ENCODE assay signal across 22 mouse cellular contexts in genomic region chr13:51960262-51960661, GRCm38 (mm10).
DNase-seq lines count a peak whose midpoint lies in the region; ATAC-seq and TF ChIP-seq lines count a peak whose summit lies in the region.
"Had no signal": no experiment of that assay in that cellular context is flagged by ENCODE, and none has a peak within 500 bp of the region (broad histone marks: within the 10 kb centered on the region; RNA-seq: fewer than 3 reads in every experiment).

No protein-coding gene starts in this region.

- TF ChIP-seq CTCF in layer of hippocampus, adult 2 months (conservative IDR thresholded peaks at IDR 0.05): no peak

- intact Hi-C loops in left cerebral cortex, postnatal 10 days (cut with DNase I): no loop called here

- peak; percentile 31 to 65 for DNase-seq in left cerebral cortex, adult 18-20 months (ENCODE audit: low spot score in 2 of 2)
- DNase-seq in left cerebral cortex, postnatal 10 days (ENCODE audit: extremely low spot score in 1 of 2, low spot score in 2 of 2): no peak
- DNase-seq in layer of hippocampus, adult 2 months (ENCODE audit: low spot score in 2 of 2): peak; percentile 37 to 64
- peak; percentile 5 to 51 for DNase-seq in left cerebral cortex, adult 9 months (ENCODE audit: low spot score in 2 of 2)
- DNase-seq in right cerebral cortex, postnatal 36 days (ENCODE audit: low spot score in 2 of 2): peak; percentile 18 to 51
- DNase-seq in ovary, postnatal 36 days (ENCODE audit: low spot score): no peak
- DNase-seq: adrenal gland, postnatal 10 days; cerebellum, adult 11 months; cerebellum, postnatal 10 days; forebrain, postnatal 0 days; gastrocnemius, postnatal 25 days; heart, adult 2 months; kidney, adult 11 months; lung, postnatal 4 days had no signal

- no peak overlapping the region for H3K4me3 ChIP-seq in layer of hippocampus, adult 2 months
- H3K4me3 ChIP-seq: heart, adult 2 months; heart, embryonic 15.5 days; limb, embryonic 13.5 days; lung, embryonic 15.5 days; midbrain, embryonic 10.5 days had no signal

- no peak overlapping the region for H3K27ac ChIP-seq in layer of hippocampus, adult 2 months
- H3K27ac ChIP-seq: heart, adult 2 months; heart, embryonic 15.5 days; limb, embryonic 13.5 days; liver, embryonic 14.5 days; lung, embryonic 15.5 days; midbrain, embryonic 10.5 days had no signal

- no peak for ATAC-seq in megakaryocyte progenitor cell, adult 5-6 weeks (replicated peaks; ENCODE audit: poor library complexity)
- ATAC-seq: activated CD4-positive, CD25-positive, alpha-beta regulatory T cell, adult 4 months; forebrain, postnatal 0 days; hindbrain, embryonic 16.5 days had no signal

Comparison
In these comparisons a context has a peak if more than half of its experiments do, and no peak if none do; other contexts are left out.
1. DNase-seq: peak in left cerebral cortex, adult 18-20 months (2 of 2), layer of hippocampus, adult 2 months (2 of 2), left cerebral cortex, adult 9 months (2 of 2) and right cerebral cortex, postnatal 36 days (2 of 2); none in left cerebral cortex, postnatal 10 days (0 of 2) and ovary, postnatal 36 days (single experiment).